Mouse (Mus musculus) spleen, embryonic (tissue): ENCODE data around the gene Tmem235.
"Not testable (repeated sequence)": the region's sequence is repeated elsewhere in the genome, so short reads cannot be mapped to it uniquely, and the experiment has no call there.

Source experiments
- CTCF ChIA-PET: fragments of 350-600 bp; sonication (Branson Sonifier 250); formaldehyde crosslinking; loops from one replicate; lab custom pipeline; 2022; lab: Charles Lee

Tmem235 gene

DNA sequence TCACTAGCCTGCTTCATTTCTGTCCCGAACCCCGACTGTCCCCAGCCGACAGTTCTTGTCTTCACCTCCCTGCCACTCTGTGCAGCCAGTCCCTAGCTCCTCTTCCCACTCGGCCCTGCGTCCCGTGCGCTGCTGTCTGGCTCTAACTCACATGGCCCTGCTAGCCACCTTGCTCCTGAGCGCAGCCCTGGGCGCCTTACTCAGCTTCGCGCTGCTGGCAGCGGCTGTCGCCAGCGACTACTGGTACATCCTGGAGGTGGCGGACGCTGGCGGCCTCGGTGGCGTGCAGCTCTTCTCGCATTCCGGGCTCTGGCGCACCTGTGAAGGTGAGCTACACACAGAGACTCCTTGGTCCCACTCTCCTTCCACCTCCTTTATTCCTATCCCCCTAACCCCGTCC, at the start of gene Tmem235:
Tmem235 (plus strand) TSS at position 152 of the 400 bp plus-strand sequence.
- CTCF ChIA-PET, result interaction anchor here (0.6 kb wide), 1 partner anchor 9 kb away, joined by 3 read pairs; no protein-coding TSS in a partner anchor

GRCm38 (mm10) chr11:117813867-117814266, 46.7 kb upstream of the Tmem235 start:
- CTCF ChIA-PET, result no interaction called here

- CTCF ChIA-PET, result interaction anchor here (0.5 to 1.2 kb wide), 2 partner anchors 26 to 401 kb away, joined by 4 to 6 read pairs; no protein-coding TSS in a partner anchor
Measured at GRCm38 (mm10) chr11:117814704-117815366, 45.7 kb upstream of the Tmem235 start.

DNA sequence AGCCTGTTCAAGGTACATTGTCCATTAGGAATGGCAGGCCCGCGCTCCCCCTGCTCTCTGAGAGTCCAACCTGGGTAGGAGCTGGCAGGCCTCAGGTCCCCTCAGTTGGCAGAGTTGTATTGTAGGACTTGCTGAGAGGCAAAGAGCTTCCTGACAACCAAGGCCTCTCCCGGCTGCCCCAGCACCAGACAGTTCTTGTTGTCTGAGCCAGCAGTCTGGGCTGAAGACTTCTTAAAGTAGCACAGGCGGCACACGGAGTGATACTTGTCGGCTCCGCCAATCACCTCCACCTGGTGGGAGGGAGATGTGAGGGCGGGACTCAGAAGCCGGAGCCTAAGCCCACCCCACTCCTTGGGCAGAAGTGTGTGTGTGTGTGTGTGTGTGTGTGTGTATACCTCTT, 44.7 kb upstream of the Tmem235 start:
- CTCF ChIA-PET, result not testable (repeated sequence)

DNA sequence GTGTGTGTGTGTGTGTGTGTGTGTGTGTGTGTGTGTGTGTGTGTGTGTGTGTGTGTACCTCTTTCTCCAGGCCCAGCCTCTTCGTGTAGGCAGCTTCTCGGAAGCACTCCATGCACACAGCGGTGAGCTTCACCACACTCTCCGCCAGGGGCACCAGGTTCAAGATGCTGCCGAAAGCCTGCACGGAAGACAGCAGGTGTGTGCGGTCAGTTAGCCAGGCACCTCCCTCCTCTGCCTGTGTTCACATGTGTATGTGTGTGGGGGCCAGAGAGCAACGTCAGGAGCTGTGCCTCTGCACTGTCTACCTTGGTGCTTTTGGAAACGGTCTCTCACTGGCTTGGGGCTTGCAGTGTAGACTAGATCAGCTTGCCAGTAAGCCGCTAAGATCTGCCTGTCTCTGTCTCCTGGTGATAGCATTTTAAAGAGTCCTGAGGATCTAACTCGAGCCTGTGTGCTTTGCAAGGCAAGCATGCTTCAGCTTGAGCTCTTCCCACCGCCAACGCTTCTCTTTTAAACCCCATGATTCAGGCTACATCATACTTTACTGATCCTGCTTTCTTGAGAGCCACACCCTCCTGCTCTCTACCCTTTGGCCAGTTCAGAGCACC, 44.1 kb upstream of the Tmem235 start:
- CTCF ChIA-PET, result interaction anchor here (0.6 kb wide), 1 partner anchor 533 kb away, joined by 3 read pairs; no protein-coding TSS in a partner anchor

GRCm38 (mm10) chr11:117819095-117819494, 41.5 kb upstream of the Tmem235 start:
- CTCF ChIA-PET, result interaction anchor here (0.9 kb wide), 1 partner anchor 117 kb away, joined by 10 read pairs; no protein-coding TSS in a partner anchor

GRCm38 (mm10) chr11:117820173-117820572, 40.4 kb upstream of the Tmem235 start:
- CTCF ChIA-PET, result interaction anchor here (0.5 kb wide), 1 partner anchor 55 kb away, joined by 4 read pairs; no protein-coding TSS in a partner anchor

GRCm38 (mm10) chr11:117821868-117822267, 38.7 kb upstream of the Tmem235 start:
- CTCF ChIA-PET, result no interaction called here

DNA sequence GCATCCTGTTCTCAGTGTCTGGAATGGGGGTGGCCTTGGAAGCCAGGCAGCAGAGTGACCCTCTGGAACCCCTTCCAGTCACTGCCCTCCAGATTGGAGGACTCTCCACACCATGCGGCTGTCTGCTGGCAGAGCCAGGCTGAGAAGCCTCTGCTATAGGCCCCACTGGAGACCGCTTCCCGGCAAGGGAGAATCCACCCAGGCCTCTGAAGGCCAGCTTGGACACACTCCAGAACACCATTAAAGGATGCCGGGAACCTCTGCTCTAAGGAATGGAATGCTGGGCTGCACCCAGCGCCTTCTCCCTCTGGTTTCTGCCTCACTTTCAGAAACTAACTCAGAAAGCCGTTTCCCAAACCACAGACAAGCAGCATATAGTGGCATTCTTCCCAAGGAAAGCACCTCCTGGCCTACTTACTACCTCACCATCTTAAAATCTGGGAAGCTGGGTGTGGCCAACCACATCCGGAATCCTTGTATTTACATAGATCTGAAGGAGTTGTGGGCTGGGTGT, 37.8 kb upstream of the Tmem235 start:
- CTCF ChIA-PET, result no interaction called here

- CTCF ChIA-PET, result interaction anchor here (1.0 kb wide), 1 partner anchor 13 kb away, joined by 3 read pairs; no protein-coding TSS in a partner anchor
Measured at GRCm38 (mm10) chr11:117823411-117823810, 37.1 kb upstream of the Tmem235 start.

DNA sequence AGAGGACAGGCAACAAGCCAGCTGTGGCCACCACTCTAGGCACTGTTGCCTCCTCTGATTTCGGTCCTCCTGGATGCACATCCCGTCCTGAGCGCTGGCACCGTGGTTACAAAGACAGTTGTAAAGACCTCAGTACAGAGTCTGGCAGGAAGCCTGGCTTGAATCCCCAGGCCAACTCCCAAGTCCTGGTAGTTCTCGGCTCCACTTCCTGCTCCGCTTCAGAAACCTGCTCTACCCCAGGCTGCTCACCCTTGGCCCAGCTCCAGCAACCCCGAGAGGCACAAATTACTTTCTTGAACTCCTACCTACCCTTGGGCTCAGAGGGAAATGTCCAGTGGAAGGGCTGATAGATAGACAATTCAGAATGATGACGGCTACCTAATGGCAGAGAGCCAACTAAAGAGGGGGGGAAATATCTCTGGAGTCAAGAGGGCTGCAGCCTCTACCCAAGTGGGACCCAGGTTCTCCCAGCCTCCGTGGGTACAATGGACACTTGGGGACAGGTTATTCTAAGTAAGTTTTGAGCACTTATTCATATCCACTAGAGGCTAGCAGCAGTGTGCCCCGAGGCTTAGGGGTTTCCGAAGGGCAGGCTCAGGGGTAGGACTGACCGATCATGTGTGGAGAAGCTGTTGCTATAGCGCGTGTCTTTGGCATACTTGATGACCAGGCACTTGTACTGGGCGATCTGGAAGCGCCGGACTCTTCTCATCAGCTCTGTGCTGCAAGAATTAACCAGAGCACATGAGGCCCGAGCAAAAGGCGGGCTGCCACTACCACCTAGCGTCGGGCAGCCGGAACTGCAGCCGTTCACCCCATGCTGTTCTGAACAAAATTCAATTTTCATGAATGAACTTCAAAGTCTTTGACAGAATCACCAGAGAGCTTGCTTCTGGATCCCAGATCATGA, 36.2 kb upstream of the Tmem235 start:
- CTCF ChIA-PET, result interaction anchor here (0.8 to 2.0 kb wide), 6 partner anchors 13 to 85 kb away, joined by 3 to 15 read pairs (median 5); no protein-coding TSS in a partner anchor

- CTCF ChIA-PET, result interaction anchor here (0.9 to 2.0 kb wide), 4 partner anchors 35 to 87 kb away, joined by 3 to 15 read pairs (median 5); no protein-coding TSS in a partner anchor
Measured at GRCm38 (mm10) chr11:117825333-117826101, 35.0 kb upstream of the Tmem235 start, which contains the start of the genes Afmid and Tk1. Gene Afmid, plus strand, starts transcription at chr11:117825924. Gene Tk1, minus strand, starts transcription at chr11:117826092.

- CTCF ChIA-PET, result interaction anchor here (0.7 to 2.0 kb wide), 3 partner anchors 24 to 178 kb away, joined by 3 to 17 read pairs (median 15); no protein-coding TSS in a partner anchor
Measured at GRCm38 (mm10) chr11:117826164-117826563, 34.4 kb upstream of the Tmem235 start.

DNA sequence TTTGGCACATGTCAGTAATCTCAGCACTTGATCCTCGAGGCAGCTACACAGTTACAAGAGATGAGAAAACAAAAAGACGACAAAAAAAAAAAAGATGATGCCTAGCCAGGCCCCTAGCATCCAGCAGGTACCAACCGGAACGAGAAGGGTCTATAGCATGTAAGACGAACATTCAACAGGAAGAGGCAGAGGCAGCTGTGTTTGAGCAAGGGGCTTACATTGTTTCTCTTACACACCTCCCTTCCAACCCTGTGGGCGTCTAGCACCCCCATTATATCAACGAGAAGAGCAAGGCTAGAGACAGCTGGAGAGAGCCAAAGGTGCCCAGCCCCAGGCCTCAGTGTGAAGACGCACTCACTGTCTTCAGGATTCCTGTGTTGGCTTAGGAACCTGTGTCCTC, 33.6 kb upstream of the Tmem235 start:
- CTCF ChIA-PET, result interaction anchor here (0.7 to 1.4 kb wide), 3 partner anchors 22 to 177 kb away, joined by 3 to 17 read pairs (median 4); no protein-coding TSS in a partner anchor

DNA sequence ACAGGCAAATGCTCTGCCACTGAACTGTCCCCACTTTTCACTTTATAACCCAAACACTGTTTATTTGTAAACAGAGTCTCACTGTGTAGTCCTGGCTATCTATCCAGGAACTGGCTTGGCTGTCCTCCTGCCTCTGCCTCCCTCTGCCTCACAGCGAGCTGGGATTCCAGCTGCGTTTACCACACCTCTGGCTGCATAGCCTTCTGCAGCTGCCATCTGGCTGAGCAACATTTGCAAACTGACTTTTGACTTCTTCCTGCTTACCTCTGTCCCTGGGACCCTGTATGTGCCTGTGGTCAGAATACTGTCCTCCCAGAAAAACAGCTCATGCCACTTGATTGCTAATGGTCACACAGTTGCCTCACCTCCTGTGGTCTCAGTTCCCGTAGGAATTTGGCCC, 33.2 kb upstream of the Tmem235 start:
- CTCF ChIA-PET, result interaction anchor here (1.4 kb wide), 1 partner anchor 23 kb away, joined by 4 read pairs; no protein-coding TSS in a partner anchor

DNA sequence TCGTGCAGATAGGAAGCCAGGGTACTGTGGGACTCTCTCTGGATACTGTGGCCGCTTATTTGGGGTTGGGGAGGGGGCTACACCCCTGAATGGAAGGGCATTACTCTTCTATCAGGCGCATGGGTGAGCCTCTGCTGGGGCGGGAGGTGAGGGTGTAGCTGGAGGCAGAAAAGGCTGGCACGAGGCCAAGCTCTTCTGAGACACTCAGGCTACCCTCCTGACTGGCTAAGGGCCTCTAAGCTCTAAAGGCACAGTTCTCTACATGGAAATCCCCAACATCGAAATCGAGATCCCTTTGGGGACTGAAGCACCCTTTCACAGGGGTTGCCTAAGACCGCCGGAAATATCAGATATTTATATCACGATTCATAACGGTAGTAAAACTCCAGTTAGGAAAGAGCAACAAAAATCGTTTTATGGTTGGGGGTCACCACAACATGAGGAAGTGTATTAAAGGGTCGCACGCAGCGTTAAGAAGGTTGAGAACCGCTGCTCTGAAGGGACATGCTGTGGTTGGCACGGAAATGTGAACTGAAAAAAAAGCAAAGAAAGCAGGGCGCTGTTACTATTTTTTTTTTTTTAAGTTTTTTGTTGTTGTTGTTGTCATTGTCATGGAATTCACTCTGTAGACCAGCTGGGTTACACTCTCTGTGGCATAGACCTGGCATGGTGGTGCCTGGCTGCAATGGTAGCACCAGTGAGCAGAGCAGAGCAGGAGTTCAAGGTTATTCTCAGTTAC, 32.2 kb upstream of the Tmem235 start:
- CTCF ChIA-PET, result interaction anchor here (1.4 kb wide), 1 partner anchor 24 kb away, joined by 4 read pairs; no protein-coding TSS in a partner anchor

DNA sequence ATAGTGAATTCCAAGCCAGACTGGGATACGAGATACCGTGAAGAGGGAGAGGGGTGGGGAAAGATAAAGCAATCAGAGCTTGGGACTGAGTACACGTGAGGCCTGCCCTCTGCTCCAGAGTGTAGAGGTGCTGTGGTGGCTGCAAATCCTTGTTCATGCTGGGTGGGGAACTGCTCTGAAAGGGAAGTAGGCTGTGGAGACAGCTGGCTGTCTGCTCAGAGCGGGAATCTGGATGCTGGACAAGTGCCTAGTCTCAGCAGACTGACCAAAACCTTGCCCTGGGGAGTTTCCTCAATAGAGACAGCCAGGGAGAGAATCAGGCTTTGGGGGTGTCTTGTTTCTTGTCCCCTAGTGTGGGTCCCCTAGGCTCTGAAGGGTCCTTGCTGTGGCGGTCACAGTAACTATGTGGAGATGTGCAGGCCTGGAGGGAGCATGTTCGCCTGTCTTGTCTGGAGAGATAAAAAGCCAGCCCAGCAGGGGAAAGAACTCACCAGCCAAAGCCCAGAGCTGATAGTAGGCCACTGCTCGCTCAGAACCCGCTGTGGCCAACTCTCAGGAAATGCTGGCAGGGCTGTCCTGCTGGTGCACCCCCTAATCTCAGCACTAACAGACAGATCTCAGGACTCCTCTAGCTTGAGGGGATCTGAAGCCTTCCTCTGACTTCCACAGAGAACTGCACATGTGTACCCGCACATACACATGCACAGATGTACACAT, 31.5 kb upstream of the Tmem235 start:
- CTCF ChIA-PET, result no interaction called here

DNA sequence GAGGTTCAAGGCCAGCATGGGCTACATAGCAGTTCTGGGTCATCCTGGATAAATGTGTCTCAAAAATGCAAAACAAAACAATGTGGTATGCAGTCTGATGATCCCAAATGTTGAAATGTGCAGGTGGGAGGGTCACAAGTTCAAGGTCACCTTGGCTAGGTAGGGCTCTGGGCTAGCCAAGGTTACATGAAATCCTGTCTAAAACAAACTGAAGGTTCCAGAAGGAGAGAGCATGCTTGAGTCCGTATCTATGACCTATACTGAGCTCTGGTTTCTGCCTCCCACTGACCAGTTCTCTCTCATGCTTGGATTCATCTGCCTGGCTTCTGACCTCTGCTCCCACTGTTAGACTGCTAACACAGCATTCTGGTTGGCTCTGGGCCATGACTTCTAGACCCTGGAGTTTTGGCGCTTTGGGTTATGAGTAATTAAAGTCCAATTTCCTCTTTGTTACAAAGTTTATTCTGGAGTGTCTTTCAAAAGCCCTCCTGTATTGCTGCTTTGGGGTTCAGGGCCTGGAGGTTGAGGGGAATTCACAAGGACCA, 30.8 kb upstream of the Tmem235 start:
- CTCF ChIA-PET, result no interaction called here
